Mouse (Mus musculus) embryonic facial prominence, embryonic 10.5 days (tissue): ENCODE results near the gene Babam2. TPM values are rescaled to one million over a fixed set of nuclear protein-coding genes. Genes with fewer than 3 reads are reported as not detected.
A peak's percentile ranks its signal among the peaks of the same experiment; 100 is the strongest.

Experiments used
- DNase-seq: peaks from one replicate; pipeline ENCODE4 v3.0.0-alpha.2; 2017; ENCODE audit warnings: low spot score
- H3K27ac ChIP-seq: fragments of 300-500 bp; sonication (generic); replicated peaks from 2 replicates; pipeline ENCODE4 v1.5.1; 2016; ENCODE audit warnings: mild to moderate bottlenecking
- H3K27me3 ChIP-seq: fragments of 300-500 bp; sonication (generic); replicated peaks from 2 replicates; pipeline ENCODE4 v1.6.1; 2016; ENCODE audit warnings: low read depth, mild to moderate bottlenecking; ENCODE audit not compliant: poor library complexity, severe bottlenecking
- H3K36me3 ChIP-seq: fragments of 300-500 bp; sonication (generic); replicated peaks from 2 replicates; pipeline ENCODE4 v1.6.1; 2016; ENCODE audit warnings: mild to moderate bottlenecking, moderate library complexity
- H3K4me1 ChIP-seq: fragments of 300-500 bp; sonication (generic); 2 replicates; pipeline ENCODE4 v1.6.1; 2016
- H3K4me3 ChIP-seq: fragments of 300-500 bp; sonication (generic); 2 replicates; pipeline ENCODE4 v1.5.1; 2016; ENCODE audit warnings: mild to moderate bottlenecking, moderate library complexity
- H3K9me3 ChIP-seq: fragments of 300-500 bp; sonication (generic); 2 replicates; pipeline ENCODE4 v1.6.1; 2016; ENCODE audit warnings: mild to moderate bottlenecking
- WGBS: fragments of 180-500 bp; shearing (Covaris S2); methylation state at CpG from one replicate; pipeline ENCODE4 v1.1.7; 2016; 5-methylcytosine and 5-hydroxymethylcytosine counted together
- polyA plus RNA-seq: library from polyadenylated mRNA; unstranded; fragments of >200 nt; fragmentation: Nextera tagmentation; extraction: Ambion mirVana; gene quantifications from 2 replicates; pipeline ENCODE4 v1.2.1, GENCODE M21; 2016

Babam2 gene
- polyA plus RNA-seq, 1 experiment from 2014 or later = 47.0 TPM

DNA sequence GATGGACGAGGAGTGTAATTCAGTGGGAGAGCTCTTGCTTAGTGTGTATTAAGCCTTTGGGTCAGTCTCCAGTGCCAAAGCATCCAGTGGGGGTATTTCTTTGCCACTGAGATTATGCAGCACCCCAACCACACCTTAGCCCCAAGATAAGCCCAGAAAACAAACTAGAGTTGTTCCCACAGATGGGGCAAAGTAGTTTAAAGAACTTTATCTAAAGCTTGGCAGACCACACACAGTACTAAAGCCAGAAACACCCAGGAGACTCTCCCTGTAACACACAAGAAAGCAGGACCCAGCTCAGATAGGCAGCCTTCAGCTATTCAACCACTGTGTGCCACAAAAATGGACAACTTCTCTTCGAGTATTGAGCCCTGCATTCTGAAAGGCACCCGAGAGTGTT is 376.6 kb downstream of the Babam2 start:
- no peak overlapping the region for H3K27ac ChIP-seq
- no peaks in the 10 kb centered on the region for H3K36me3 ChIP-seq
- H3K9me3 ChIP-seq = no peaks in the 10 kb centered on the region
- DNase-seq = no peak
- peaks cover 7% of the 10 kb centered on the region for H3K4me1 ChIP-seq
- 83% methylated on average over 3 of the region's 3 CpGs for WGBS
- no peak overlapping the region for H3K4me3 ChIP-seq
- no peaks in the 10 kb centered on the region for H3K27me3 ChIP-seq

DNA sequence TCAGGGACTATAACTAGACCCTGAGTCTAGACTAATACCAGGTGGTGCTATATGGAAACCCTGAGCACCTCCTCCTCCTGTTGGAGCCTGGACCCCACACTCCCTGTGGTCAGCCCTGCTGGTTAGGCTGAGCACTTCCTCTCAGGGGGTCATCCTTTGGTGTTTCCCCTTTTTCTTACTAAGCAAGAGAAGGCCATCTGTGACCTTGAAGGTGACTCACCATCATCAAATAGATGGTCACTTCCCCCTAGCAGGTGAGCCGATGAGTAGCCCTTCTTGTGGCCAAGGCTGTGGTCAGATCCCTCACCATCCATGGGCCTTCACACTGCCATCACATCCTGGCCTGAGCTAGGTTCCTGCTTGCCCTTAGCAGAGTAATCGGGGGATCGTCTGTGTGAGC is 379.7 kb downstream of the Babam2 start:
- H3K4me3 ChIP-seq = no peak overlapping the region
- DNase-seq = no peak
- no peak overlapping the region for H3K27ac ChIP-seq
- peaks cover 11% of the 10 kb centered on the region for H3K4me1 ChIP-seq
- no peaks in the 10 kb centered on the region for H3K36me3 ChIP-seq
- no peaks in the 10 kb centered on the region for H3K9me3 ChIP-seq
- no peaks in the 10 kb centered on the region for H3K27me3 ChIP-seq
- WGBS = 89% methylated on average over 3 of the region's 3 CpGs

DNA sequence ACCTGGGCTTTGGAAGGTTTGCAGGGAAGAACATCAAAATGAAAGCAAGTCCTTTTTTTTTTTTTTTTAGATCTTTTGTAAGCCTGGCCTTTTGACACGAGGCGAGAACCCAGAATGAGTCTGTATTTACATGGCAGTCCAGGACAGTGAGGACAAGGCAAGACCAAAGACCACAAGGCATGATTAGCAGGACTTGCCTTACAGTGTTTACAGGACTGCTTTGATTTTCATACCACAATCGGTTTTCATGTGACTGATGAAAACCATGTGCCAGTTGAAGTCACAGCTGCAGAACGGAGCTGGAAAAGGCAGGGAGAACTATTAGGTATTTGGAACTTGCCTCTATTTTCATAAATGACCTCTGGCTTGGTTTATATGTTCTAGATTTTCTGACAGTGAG is 381.5 kb downstream of the Babam2 start:
- Histone ChIP-seq H3K4me3 (no peak overlapping the region), H3K36me3 (no peaks in the 10 kb centered on the region), H3K4me1 (peaks cover 11% of the 10 kb centered on the region), H3K27me3 (no peaks in the 10 kb centered on the region), H3K27ac (no peak overlapping the region), H3K9me3 (no peaks in the 10 kb centered on the region)
- DNase-seq = no peak
- WGBS = 68% methylated on average over 4 of the region's 4 CpGs

DNA sequence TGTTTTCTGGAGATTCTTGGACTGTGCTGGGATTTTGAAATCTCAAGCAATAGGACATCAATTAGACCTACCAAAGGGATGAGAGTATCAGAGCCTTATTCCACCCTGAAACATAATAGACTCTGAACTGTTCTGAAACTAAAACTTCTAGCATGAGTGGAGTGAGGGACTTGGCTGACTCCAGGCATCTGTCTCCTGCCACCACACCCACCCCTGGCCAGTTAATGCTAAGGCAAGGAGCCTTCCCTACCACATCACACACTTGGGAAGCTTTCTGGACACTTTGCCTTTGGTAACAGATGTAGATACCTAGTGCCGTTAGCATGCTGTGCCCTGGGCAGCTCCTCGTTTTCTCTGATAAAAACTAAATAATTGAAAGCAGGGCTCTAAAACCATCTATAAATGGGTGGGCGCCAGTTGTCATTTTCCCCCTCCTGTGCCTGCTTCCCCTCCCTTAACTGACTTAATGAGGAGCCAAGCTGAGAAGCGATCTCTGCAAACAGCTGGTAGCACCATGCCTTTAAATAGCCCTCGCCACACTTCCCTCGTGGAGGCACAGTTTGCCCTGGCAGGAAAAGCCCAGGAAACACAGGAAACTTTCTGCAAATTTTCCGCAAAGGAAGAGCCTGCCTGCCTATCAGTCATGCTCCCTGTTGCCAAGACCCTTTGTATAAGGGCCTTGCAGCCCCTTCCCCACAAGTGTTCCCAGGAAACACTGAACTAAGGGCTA is 383.2 kb downstream of the Babam2 start:
- no peaks in the 10 kb centered on the region for H3K36me3 ChIP-seq
- H3K4me3 ChIP-seq = no peak overlapping the region
- no peak for DNase-seq
- no peaks in the 10 kb centered on the region for H3K27me3 ChIP-seq
- no peak overlapping the region for H3K27ac ChIP-seq
- H3K4me1 ChIP-seq = peaks cover 11% of the 10 kb centered on the region
- 50% methylated on average over 7 of the region's 7 CpGs for WGBS
- no peaks in the 10 kb centered on the region for H3K9me3 ChIP-seq

DNA sequence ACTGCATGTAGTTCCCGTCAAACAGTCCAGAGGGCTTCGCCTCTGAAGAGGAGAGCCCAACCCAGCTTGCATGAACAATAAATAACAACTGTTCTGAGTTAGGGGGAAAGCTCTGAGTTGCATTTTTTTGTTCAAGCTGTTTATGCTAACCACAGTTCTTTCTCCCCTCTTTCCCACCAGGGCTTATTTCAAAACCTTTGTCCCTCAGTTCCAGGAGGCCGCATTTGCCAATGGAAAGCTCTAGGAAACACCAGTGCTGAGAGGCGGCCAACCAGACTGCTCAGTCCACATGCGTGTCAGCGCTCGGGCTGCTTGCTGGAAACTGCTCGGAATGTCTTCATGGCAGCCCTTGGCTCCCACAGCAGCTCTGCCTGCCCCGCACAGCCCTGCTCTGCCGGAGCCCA is 386.9 kb downstream of the Babam2 start:
- Histone ChIP-seq H3K4me3 (no peak overlapping the region), H3K4me1 (peaks cover 13% of the 10 kb centered on the region), H3K36me3 (no peaks in the 10 kb centered on the region), H3K27ac (no peak overlapping the region), H3K9me3 (no peaks in the 10 kb centered on the region), H3K27me3 (no peaks in the 10 kb centered on the region)
- WGBS = 91% methylated on average over 10 of the region's 10 CpGs
- DNase-seq = no peak

DNA sequence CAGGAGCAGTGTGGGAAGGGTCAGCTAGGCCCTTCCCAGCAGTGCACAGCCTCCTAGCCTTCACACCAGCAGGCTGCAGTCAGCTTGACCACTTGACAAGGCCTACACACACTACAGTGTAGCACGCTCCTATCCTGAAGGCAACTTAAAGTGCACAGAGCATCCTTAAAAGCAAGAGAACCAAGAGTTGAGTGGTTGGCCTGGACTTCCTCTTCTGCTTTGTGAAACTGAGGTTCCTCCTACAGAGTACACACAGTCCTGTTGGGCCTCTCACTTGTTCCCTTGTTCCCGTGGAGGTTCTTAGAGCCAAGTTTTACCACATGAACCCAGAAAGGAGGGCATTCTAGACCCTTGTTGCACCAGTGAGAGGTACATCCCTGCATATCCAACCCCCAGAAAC is 388.1 kb downstream of the Babam2 start:
- H3K4me1 ChIP-seq = peaks cover 11% of the 10 kb centered on the region
- no peaks in the 10 kb centered on the region for H3K36me3 ChIP-seq
- DNase-seq = no peak
- H3K9me3 ChIP-seq = no peaks in the 10 kb centered on the region
- H3K27ac ChIP-seq = no peak overlapping the region
- WGBS = 87% methylated on average over 2 of the region's 2 CpGs
- H3K4me3 ChIP-seq = no peak overlapping the region
- no peaks in the 10 kb centered on the region for H3K27me3 ChIP-seq

DNA sequence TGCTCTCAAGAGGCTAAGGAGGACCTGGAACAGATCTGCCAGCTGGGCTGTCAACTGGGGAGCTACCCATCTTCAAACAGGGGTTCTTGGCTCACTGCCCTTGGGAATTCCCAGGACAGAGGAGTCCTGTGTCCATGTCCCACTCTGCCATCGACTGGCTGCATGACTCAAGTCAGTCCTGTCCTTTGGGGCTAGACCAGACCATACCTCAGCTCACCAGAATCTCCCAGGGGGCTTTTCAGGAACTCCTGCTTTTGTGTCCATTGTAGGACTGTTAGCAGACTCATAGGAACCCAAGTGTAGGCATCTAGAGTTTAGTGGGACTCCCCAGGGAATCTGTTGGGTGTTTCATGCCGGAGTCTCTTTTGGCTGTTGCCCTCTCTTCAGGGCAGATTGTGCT is 388.5 kb downstream of the Babam2 start:
- DNase-seq = no peak
- no peaks in the 10 kb centered on the region for H3K27me3 ChIP-seq
- no peak overlapping the region for H3K4me3 ChIP-seq
- H3K36me3 ChIP-seq = no peaks in the 10 kb centered on the region
- H3K27ac ChIP-seq = no peak overlapping the region
- peaks cover 7% of the 10 kb centered on the region for H3K4me1 ChIP-seq
- 91% methylated on average over 2 of the region's 2 CpGs for WGBS
- H3K9me3 ChIP-seq = no peaks in the 10 kb centered on the region

DNA sequence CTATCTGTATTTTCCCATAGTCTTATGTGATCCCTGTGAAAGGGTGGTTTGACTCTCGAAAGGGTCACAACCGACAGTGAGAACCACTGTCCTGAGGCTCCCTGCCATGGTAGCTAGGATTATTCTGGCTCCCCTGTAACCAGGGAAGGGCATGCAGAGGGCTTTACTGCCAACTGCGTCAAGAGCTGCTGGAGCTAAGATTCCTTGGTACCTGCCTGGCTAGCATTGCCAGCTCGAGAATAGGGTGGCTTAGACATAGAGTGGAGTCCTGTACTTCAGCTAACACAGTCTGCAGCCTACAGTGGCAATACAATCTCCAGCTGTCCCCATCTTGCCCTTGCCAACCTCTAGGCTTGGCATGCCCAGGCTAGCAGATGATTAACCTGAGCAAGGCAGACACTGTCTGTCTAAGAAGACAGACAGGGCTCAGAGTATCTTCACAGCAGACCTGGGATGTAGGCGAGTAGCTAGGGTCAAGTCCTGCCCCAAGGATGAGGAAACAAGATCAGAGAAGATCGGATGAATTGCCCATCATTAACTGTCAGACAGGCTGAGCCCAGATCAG is 389.1 kb downstream of the Babam2 start:
- no peaks in the 10 kb centered on the region for H3K27me3 ChIP-seq
- no peaks in the 10 kb centered on the region for H3K36me3 ChIP-seq
- DNase-seq = no peak
- H3K4me3 ChIP-seq = no peak overlapping the region
- no peak overlapping the region for H3K27ac ChIP-seq
- no peaks in the 10 kb centered on the region for H3K9me3 ChIP-seq
- 83% methylated on average over 6 of the region's 6 CpGs for WGBS
- peaks cover 5% of the 10 kb centered on the region for H3K4me1 ChIP-seq

DNA sequence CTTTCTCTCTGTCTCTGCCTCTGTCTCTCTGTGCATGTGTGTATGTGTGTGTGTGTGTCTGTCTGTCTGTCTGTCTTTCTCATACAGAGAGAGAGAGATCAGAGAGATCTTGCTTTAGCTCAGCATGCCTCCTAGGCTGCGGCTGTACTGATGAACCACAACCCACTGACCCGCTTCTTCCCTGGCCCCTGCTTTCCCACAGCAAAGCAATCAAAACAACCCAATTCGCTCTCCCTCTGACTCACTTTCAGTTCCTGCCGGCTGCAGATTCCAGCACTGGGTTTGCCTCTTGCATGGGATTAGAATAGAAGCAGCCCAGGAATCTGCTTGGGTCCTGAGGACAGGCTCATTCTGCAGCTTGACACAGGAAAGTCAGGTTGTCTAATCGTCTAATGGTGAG is 392.0 kb downstream of the Babam2 start:
- 55% methylated on average over 5 of the region's 5 CpGs for WGBS
- peaks cover 7% of the 10 kb centered on the region for H3K4me1 ChIP-seq
- H3K27me3 ChIP-seq = no peaks in the 10 kb centered on the region
- H3K9me3 ChIP-seq = no peaks in the 10 kb centered on the region
- no peak overlapping the region for H3K4me3 ChIP-seq
- no peak for DNase-seq
- 0 out of 2 replicates have a peak overlapping the region, but pooled peaks have one; percentile 15 for H3K27ac ChIP-seq
- no peaks in the 10 kb centered on the region for H3K36me3 ChIP-seq

DNA sequence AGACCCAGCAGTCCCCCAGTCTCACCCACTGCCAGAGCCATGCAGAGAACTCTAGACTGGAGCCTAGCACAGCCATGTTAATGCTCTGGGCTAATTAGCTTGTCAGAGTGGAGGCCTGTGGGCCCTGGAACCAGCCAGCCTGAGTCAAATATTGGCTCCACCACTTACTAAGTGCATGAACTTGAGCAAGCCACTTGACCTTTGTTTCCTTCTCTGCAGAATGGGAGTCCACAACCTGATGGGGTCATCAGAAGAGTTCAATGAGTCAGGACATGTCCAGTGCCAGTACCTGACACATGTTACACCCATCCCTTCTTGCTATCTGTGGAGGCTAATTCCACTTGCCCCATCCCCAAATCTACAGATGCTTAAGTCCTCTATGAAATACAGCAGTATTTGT is 394.8 kb downstream of the Babam2 start:
- Histone ChIP-seq H3K27ac (no peak overlapping the region), H3K4me1 (peaks cover 7% of the 10 kb centered on the region), H3K9me3 (no peaks in the 10 kb centered on the region), H3K36me3 (no peaks in the 10 kb centered on the region), H3K27me3 (no peaks in the 10 kb centered on the region), H3K4me3 (no peak overlapping the region)
- DNase-seq = no peak

DNA sequence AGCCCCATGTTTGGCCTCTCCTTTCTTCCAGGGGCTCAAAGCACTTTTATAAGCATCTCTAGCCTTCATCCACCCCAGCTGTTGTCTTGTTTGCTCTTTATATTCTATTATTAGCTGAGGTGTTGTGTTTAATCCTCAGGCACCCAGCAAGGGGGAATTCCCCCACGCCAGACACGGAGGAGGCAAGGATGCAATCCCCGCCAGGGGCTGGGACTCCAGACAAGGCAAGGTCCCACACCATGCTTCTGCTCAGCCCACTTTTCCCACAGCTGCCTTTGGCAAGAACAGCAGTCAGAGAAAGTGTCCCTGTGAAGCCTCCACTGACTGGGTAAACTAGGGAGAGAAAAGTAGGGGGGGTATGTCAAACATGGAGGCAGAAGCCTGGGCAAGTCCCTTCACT is 401.2 kb downstream of the Babam2 start:
- WGBS = 83% methylated on average over 3 of the region's 3 CpGs
- H3K4me3 ChIP-seq = no peak overlapping the region
- H3K27ac ChIP-seq = peak overlapping the region; percentile 30; the same call in 1 of the 2 replicates
- H3K36me3 ChIP-seq = no peaks in the 10 kb centered on the region
- H3K9me3 ChIP-seq = no peaks in the 10 kb centered on the region
- H3K4me1 ChIP-seq = peaks cover 22% of the 10 kb centered on the region
- no peak for DNase-seq
- no peaks in the 10 kb centered on the region for H3K27me3 ChIP-seq

DNA sequence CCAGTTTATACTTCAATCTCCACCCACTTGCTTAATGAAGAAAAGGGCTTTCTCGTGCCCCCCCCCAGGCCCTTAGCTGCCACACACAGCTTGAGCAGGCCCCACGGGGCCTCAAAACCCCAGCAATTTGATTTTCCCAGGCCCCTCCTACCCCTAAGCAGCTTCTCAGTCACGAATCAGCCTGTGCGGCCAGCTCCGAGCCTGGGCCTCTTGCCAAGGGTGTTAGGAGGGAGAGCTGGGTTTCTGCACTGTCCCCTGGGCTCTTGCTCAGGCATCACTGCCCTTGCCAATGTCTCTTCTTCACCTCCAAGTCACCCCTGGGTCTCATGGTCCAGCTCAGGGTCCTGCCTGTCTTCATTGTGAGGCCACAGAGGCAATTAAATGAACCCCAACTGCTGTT is 405.0 kb downstream of the Babam2 start:
- no peak for DNase-seq
- Histone ChIP-seq H3K4me3 (no peak overlapping the region), H3K27ac (peak overlapping the region; percentile 49), H3K9me3 (no peaks in the 10 kb centered on the region), H3K4me1 (peaks cover 22% of the 10 kb centered on the region), H3K36me3 (no peaks in the 10 kb centered on the region), H3K27me3 (no peaks in the 10 kb centered on the region)
- 59% methylated on average over 5 of the region's 5 CpGs for WGBS

DNA sequence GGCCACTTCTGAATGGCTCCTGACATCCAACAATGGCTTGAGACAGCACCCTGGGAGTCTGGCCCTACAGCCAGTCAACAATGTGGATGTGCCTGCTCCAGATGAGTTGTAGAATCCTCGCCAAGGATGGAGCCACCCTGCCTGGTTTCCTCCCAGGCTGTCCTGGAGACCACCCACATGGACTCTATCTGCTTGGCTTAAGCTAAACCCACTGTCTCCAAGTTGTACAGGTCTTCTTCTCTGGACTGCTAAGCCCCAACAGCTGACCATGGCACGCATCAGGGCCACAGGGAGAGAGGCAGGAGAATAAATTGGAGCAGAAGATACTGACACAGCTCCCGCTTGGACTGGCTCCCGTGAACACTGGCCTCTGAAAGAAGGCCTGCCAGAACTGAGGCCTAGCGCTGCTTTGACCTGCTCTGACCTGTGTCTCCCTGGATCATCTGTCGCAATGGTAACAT is 405.5 kb downstream of the Babam2 start:
- DNase-seq = no peak

More for the DNA sequence above, 405.5 kb downstream of the Babam2 start:
- H3K9me3 ChIP-seq = no peaks in the 10 kb centered on the region
- H3K27ac ChIP-seq = peak overlapping the region; percentile 49; the same call in 1 of the 2 replicates
- no peak overlapping the region for H3K4me3 ChIP-seq
- 82% methylated on average over 6 of the region's 6 CpGs for WGBS
- no peaks in the 10 kb centered on the region for H3K27me3 ChIP-seq
- H3K4me1 ChIP-seq = peaks cover 22% of the 10 kb centered on the region
- no peaks in the 10 kb centered on the region for H3K36me3 ChIP-seq
